Mouse (Mus musculus) G1E (cell line): ENCODE data around the gene Scn3b.

Source experiments
- CTCF ChIP-seq: IDR thresholded peaks from 2 replicates; pipeline ENCODE4 v1.5.1; 2012; ENCODE audit warnings: low read depth, low read length, inconsistent platforms, mixed read lengths
- GATA1 ChIP-seq: IDR thresholded peaks from 2 replicates; pipeline ENCODE4 v1.6.1; 2012; ENCODE audit warnings: borderline replicate concordance, low read length, inconsistent platforms, mixed read lengths
- GATA2 ChIP-seq: IDR thresholded peaks from 2 replicates; pipeline ENCODE4 v1.6.1; 2012; ENCODE audit warnings: low read depth, low read length, inconsistent platforms, borderline replicate concordance
- POLR2AphosphoS5 ChIP-seq: IDR thresholded peaks from 2 replicates; pipeline ENCODE4 v1.6.1; 2012; ENCODE audit warnings: low read depth, low read length, inconsistent platforms; ENCODE audit not compliant: insufficient replicate concordance
- TAL1 ChIP-seq: conservative IDR thresholded peaks from 2 replicates; pipeline ENCODE4 v1.6.1; 2012; ENCODE audit warnings: low read depth, low read length, inconsistent platforms, mixed read lengths

GRCm38 (mm10) chr9:40249106-40249505, 19.9 kb upstream of the Scn3b start:
- TF ChIP-seq GATA1 (no peak), CTCF (no peak), POLR2AphosphoS5 (no peak), TAL1 (no peak), GATA2 (no peak)
